Mouse (Mus musculus) liver, adult 2 months (tissue): ENCODE measurements around the gene Rbms1.

Experiments used
- CTCF ChIP-seq: fragments of 200-500 bp; IDR thresholded peaks from 2 replicates; pipeline ENCODE4 v1.5.1; 2011; ENCODE audit warnings: low read depth, low read length, control low read depth
- POLR2A ChIP-seq: fragments of 200-500 bp; IDR thresholded peaks from 2 replicates; pipeline ENCODE4 v1.6.1; 2011; ENCODE audit warnings: low read length, control low read depth; ENCODE audit not compliant: insufficient read depth; ENCODE audit errors: extremely low read depth

DNA sequence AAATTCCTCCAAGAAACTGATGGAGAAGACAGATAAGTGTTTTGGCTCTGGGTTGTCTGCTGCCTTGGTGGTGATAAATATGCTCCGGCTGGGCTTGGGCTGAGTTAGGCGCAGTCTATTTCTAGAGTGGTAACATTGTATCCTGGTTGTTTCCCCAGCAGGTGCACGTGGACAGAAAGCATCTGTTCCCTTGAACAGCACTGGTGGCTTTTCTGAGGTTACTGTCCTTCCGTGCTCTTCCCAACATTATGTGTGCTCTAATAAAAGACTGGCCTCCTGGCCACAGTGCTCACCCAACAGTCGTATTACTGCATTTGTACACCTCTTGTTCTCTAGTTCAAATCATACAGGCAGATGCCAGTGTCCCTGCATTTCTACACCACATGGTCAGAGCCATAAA is 250.1 kb downstream of the Rbms1 start:
- no peak for TF ChIP-seq CTCF
- no peak for TF ChIP-seq POLR2A
